Mouse (Mus musculus) adrenal gland, postnatal 10 days (tissue): Measurements from ENCODE around the gene Gpsm3. TPM values are rescaled to one million over a fixed set of nuclear protein-coding genes. Genes with fewer than 3 reads are reported as not detected.

Experiments
- DNase-seq: peaks from one replicate; pipeline ENCODE4 v3.0.0; 2021; ENCODE audit warnings: mixed read lengths
- total RNA-seq, 2 experiments: library from RNA; stranded (reverse); gene quantifications; 2 replicates each; pipeline ENCODE4 v1.2.3; 2021

Gene Gpsm3
- total RNA-seq, 2 experiments from 2014 or later = 11.0 to 12.1 TPM

- peak; percentile 100 for DNase-seq
These were observed 14.5 kb downstream of the Gpsm3 start, which contains the start of gene Agpat1 for GRCm38 (mm10) chr17:34604061-34604508. Agpat1 (plus strand) TSS chr17:34604262.

DNA sequence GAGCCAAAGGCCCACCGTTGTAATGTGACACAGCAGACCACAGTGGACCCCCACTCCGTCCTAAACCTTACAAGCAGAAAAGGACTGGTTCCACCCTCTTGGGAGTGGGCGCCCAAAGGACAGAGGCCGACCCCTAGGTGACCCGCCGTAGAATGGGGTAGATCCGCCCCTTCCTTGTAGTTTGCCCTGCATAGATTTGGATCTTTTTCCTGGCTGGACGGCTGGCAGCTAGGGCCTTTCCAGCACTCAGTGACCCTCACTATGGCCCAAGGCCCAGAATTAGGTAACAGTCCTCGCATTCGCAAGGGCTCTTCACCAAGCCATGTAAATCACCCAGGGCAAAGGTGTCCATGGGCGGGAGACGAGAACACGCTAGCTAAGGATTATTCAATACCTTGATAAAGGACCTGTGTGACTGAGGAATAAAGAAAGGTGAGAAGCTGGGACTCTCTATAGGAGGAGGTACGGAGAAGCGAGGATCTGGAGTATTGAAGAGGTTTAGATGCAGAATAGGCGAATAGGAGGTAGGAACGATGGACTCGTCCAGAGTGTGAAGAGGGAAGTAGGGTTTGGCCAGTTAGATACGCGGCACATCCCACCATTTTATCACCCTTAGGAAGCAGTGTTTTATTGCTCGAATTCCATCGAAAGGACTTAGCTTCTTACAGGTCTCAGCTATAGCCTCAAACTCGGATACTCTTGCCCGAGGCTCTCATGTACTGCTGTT, 15.1 kb downstream of the Gpsm3 start:
- peak; percentile 83 for DNase-seq

- peak; percentile 99 for DNase-seq
These were observed 16.0 kb downstream of the Gpsm3 start for GRCm38 (mm10) chr17:34605609-34606008.

GRCm38 (mm10) chr17:34606186-34607039, 16.8 kb downstream of the Gpsm3 start:
- DNase-seq = no peak

- no peak for DNase-seq
These were observed 18.4 kb downstream of the Gpsm3 start for GRCm38 (mm10) chr17:34607997-34608396.

- no peak for DNase-seq
These were observed 21.4 kb downstream of the Gpsm3 start for GRCm38 (mm10) chr17:34611050-34611449.

- DNase-seq = no peak
These were observed 23.5 kb downstream of the Gpsm3 start for GRCm38 (mm10) chr17:34613054-34613645.

- no peak for DNase-seq
These were observed 24.2 kb downstream of the Gpsm3 start for GRCm38 (mm10) chr17:34613830-34614229.

DNA sequence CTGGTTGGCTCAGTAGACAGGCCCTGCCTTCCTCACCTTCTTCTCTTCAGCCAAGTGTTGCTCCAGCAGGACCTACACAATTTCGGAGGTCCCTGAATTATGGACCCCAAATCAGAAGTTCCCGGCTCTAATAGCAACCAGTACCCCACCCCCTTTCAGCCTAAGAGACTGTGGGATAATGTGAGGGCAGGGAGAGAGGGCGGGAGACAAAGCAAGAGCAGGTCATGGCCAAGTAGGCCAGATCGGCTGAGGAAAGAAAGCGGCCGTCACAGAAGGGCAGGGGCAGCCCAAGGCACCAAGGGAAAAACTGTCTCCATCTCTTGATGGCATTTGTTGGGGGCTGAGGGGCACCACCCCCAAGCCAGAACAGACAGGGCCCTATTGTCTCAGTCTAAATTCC, 26.3 kb downstream of the Gpsm3 start, which contains the start of gene Egfl8:
Egfl8 (minus strand) TSS at position 101 of the 400 bp plus-strand sequence.
- DNase-seq = no peak

DNA sequence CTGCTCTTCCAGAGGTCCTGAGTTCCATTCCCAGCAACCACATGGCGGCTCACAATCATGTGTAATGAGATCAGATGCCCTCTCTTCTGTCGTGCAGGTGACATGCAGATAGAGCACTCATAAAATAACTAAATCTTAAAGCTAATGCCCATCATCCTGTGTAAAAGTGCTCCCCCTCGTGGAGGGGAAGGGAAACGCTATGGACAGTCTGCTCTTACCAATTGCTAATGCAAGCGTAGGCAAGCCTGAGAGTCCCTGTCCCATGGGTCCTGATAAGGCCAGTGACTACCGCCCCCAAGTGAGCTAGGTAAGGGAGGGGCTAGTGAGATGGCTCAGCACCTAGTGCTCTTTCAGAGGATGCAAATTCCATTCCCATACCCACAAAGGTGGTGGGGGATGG, 29.4 kb downstream of the Gpsm3 start:
- DNase-seq = peak; percentile 84

DNA sequence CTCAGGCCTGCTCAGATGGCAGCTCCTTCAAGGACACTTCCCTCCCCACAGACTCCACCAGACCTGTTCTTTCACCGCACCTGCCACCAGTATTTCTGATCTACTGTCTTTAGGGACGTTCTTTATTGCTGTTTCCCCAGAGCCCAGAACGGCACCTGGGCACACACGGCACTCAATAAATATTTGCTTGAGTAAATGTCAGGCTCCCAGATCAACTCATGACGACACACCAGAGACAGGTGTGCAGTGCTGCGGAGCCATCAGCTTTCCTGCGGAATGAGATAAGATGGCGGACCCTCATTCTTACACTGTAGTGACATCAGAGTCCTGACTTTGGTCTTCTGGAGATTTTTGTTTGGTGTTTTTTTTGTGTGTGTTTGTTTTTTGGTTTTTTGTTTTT, 31.4 kb downstream of the Gpsm3 start:
- DNase-seq = no peak

DNA sequence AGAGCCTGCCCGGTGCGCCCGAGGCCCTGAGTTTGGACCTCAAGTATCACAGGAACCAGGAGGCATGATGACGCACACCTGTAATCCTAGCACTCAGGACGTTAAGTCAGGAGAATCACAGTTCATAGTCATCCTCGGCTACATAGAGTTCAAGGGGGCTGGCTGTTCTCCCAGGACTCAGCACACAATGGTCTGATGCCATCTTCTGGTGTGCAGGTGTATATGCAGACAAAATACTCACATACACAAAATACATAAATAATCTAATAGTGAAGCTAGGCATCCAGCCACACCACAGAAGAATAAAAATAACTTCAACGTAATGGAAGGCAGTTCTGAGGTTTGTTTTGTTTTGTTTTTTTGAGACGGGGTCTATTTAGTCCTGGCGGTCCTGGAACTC, 33.6 kb downstream of the Gpsm3 start:
- DNase-seq = no peak

DNA sequence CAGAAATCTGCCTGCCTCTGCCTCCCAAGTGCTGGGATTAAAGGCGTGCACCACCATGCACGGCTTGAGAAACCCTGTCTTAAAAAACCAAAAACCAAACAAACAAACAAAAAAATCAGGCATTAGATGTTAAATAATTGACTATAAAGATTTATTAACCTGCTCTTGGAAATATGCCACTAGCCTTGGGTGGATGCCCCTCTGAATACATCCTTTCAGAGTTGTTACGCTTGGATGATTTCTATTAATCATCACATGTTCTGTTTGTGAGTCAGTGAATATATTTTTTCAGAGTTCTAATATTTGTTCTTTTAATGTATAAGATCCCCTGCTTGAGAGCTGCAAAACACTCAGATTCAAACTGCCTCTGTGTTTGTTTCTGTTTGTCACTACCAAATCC, 35.4 kb downstream of the Gpsm3 start:
- no peak for DNase-seq

GRCm38 (mm10) chr17:34626062-34626772, 36.6 kb downstream of the Gpsm3 start:
- no peak for DNase-seq

- peak; percentile 55 for DNase-seq
These were observed 37.1 kb downstream of the Gpsm3 start for GRCm38 (mm10) chr17:34626773-34627092.

DNA sequence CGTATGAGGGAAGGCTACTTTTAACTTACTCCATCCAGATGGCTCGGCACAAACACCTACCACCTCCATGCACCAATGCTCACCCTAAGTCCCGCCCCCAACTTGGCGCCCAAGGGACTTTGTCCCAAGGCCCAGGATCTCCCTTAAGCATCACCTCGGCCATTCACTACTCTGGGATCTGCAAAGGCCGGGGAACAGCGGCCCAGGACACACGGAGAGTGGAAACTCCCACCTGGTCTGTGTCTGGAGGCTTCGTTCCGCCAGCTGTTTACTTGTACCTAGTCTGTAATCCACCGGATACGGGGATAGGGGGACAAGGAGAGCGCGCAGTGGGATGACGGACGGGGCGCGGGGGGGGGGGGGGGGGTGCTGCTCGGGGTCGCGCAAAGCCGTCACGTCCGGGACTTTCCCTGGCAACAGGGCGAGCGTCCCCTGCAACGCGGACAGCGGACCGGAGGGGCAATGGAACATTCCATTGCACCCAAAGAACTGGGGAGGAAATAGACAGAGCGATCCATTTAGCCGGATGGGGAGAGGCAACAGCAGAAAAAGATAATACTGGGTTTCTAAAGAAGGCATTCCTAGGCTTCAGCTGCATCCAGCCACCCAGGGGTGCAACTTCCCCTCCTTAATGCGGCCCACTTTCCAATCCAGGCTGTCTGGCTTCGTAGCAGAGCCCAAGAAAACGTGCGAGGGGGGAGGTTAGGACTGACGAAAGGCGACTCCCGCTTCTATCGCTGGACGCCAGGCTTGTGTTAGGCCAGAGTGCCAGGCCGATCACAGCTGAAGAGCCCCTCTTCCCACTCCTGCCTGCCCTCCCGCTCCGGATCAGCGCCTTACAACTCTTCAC, 37.7 kb downstream of the Gpsm3 start:
- peak; percentile 91 for DNase-seq

- peak; percentile 79 for DNase-seq
These were observed 38.5 kb downstream of the Gpsm3 start, which contains the start of gene Ppt2 for GRCm38 (mm10) chr17:34627943-34628643. Ppt2 (minus strand) TSS chr17:34628510.

DNA sequence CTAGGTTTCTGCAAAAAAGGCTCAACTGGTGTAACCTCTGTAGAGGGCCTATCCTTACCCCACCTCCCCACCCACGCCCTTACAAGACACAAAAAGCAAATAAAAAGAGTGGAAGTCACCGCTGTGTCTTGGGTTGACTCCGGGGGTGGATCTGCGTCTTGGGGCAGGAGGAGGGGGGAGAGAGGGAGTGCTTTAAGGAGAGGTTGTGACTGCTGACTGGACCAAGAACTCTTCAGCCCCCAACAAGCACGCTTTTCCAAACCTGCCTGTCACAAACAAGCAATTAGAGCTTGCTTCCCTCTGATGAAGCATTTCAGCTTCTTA, 39.0 kb downstream of the Gpsm3 start:
- DNase-seq = no peak

DNA sequence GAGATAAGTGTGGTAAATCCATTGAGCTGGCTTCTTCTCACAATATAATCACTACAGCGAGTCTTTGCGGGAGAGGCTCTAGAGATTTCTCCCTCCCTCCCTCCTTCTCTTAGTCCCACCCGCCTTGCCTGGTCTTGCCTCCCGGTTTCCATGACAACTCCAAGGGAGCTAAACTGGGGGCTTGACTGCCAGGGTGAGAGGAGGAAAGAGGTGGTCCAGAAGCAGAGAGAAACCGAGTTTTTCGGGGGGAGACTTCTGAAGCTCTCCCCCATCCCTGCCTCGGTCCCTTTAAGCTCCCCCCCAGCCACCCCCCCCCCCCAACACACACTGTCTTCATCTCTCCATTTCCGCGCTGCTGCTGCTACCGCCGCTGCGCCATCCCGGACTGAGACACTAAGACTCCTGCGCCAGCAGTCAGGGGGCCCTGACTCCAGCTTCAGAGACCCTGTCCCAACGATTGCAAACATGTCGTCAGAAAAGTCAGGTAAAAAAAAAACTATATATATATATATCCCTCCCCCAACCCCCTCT, 39.7 kb downstream of the Gpsm3 start, which contains the start of gene Prrt1:
Prrt1 (plus strand) TSS at position 313 of the 531 bp plus-strand sequence.
- no peak for DNase-seq
